Mouse (Mus musculus) spleen, adult 10 weeks (tissue): ENCODE measurements around the gene Rab8a. TPM values are rescaled to one million over a fixed set of nuclear protein-coding genes. Genes with fewer than 3 reads are reported as not detected.

Experiments
- polyA plus RNA-seq: library from polyadenylated mRNA; stranded (reverse); fragments of 350-450 nt; fragmentation: Illumina TruSeq; extraction: RNeasy Lipid Tissue Mini Kit (QIAGEN cat#74804); gene quantifications from one replicate; pipeline ENCODE4 v1.2.3, GENCODE M21; 2015; ENCODE audit warnings: low replicate concordance; ENCODE audit not compliant: insufficient read depth

Rab8a gene
- polyA plus RNA-seq: 177 TPM

DNA sequence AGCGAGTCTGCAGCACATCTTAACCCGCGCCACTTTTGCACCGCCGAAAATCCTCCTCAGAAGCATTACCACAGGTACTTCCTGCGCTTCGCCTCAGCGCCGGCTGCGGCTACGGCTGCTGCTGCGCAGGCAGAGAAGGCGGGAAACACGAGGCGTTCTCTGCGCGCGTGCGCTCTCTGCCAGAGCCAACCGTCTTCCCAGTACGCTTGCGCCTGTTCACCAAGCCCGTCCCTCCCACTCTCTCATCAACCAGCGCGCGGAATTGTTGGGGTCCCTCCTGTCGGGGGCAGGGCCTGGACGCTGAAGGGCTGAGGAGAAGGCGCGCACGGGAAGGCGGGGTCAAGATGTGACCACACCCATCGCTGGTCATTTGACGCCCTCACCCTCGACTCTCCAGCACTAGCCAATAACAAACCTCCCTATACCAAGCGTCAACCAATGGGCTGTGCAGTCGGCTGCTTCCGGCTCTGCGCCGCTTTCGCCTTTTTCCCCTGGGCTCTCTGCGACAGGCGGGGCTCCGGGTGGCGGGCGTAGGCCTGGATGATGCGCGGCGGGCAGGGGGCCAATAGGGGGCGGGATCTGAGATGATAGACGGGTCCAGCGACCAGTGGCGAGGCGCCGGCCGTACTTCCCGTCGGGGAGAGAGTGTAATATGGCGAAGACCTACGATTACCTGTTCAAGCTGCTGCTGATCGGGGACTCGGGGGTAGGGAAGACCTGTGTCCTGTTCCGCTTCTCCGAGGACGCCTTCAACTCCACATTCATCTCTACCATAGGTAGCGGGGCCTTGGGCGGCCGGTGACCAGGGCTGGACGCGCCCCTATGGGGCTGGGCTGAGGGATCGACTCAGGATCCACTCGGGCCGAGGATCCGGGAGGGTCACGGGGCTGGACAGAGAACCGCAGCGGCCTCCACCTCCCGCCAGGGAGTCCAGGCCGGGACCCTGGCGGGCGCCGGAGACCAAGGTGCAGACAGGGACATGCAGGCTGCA, at the start of gene Rab8a:
TSS of gene Rab8a (plus strand) at position 494 of the 991 bp plus-strand sequence.

DNA sequence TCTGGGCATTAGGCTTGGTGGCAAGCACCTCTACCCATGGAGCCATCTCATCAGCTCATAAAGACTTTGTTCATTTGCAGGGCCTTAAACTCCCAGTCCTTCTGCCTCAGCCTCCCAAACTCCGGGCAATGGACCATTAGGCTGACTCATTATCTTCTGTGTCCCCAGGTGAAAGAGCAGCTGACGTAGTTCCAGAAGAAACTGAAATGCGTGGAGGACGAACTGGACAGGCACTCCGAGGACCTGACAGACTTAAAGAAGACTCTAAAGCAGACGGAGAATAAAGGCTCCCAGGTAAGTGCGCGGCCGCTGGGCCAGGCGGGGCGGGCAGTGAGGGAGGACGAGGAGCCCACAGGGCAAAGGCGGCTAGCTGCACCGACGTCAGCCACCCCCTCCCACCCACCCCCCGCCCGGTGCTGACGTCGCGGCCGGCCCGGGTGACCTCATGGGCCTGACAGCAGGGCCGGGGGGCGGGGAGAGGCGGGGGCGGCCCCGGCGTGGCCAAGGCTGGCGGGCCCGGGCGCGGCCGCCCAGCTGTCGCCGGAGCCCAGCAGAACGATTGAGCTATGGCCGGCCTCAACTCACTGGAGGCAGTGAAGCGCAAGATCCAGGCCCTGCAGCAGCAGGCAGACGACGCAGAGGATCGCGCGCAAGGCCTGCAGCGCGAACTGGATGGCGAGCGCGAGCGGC, 26.1 kb upstream of the Rab8a start, which contains the start of gene Tpm4:
TSS of gene Tpm4 (plus strand) at position 220 of the 690 bp plus-strand sequence.

DNA sequence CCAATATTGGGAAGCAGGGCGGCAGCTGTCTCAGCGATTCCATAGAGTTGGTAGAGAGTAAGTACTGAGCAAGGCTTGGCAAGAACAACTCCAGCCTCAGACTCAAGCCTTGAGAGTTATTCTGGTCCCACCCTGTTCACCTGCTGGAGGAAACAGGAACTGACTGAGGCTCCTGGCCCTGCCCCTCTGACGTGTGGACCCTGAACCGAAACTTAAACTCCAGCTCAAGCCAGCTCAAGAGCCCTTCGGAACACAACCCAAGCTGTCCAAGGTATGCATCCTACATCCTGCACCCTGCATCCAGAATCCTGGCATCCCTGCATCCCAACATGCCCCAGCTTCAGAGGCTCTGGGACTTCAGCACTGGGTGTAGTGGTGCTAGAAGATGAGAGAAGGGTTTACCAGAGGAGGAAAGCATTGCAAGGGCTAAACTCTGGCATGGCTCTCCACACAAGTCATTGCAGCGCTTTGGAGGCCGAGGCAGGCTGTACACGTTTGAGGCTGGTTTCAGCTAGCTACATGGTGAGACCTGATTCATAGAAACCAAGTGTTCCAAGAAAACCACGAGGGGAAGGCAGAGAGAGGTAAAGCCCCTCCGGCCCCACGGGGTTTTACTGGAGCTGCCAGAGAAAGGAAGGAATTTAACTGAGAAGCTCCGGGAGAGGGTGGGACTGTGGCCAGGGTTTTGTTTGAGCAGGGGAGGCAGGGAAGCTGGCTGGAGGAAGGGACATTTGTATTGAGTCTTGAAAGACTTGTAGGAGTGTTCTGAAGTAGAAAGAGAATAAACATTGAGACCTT, 28.6 kb downstream of the Rab8a start, which contains the start of gene Hsh2d:
TSS of gene Hsh2d (plus strand) at position 222 of the 798 bp plus-strand sequence.

GRCm38 (mm10) chr8:72212751-72213150, 51.8 kb downstream of the Rab8a start, which contains the start of gene Cib3:
TSS of gene Cib3 (minus strand) at chr8:72212837.

GRCm38 (mm10) chr8:72213536-72213935, 52.5 kb downstream of the Rab8a start, which contains the start of gene Gm11034:
TSS of gene Gm11034 (minus strand) at chr8:72213636.

DNA sequence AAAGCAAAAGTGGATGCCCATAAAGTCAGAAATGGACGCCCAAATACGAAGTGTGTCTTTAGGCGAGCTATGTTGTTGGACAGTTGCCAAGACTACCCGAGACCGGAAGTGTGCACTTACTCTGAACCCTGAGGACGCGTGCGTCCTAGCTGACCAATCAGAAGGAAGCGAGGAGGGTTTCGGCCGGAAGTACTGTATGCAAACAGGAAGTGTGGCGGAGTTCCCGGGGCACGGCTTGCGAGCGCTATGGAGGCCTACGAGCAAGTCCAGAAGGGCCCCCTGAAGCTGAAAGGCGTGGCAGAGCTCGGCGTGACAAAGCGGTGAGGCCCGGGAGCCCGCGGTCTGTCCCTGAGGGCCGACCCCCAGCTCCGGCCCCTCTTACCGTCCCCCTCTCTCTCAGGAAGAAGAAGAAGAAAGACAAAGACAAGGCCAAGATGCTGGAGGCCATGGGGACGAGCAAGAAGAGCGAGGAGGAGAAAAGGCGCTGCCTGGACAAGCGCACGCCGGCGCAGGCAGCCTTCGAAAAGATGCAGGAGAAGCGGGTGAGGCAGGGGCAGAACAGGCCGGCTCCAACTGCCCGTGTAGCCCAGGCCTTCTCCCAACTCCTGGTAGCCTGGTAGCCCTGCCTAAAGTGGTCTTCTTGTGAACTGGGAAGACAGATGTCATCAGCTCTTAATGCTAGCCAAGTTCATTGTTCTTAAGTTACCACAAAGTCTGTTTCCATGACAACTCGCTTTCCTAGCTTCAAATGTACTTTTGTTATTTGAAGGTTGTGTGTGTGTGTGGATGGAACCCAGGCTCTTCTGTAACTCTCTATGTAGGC, 58.8 kb downstream of the Rab8a start, which contains the start of gene Fam32a:
TSS of gene Fam32a (plus strand) at position 190 of the 823 bp plus-strand sequence.

Other genes with a start within 250 kb of the Rab8a start
- gene Zfp961, start 210.2 kb upstream of the Rab8a start, polyA plus RNA-seq: 56.0 TPM
- 35.6 TPM for gene Cyp4f18, start 151.6 kb upstream of the Rab8a start, polyA plus RNA-seq
- 0.08 TPM for gene Olfr372, start 120.0 kb upstream of the Rab8a start, polyA plus RNA-seq
- gene Olfr373, start 78.0 kb upstream of the Rab8a start, polyA plus RNA-seq: not detected
- 0.10 TPM for gene Olfr374, start 54.2 kb upstream of the Rab8a start, polyA plus RNA-seq
- 486 TPM for gene Tpm4, start 26.2 kb upstream of the Rab8a start, polyA plus RNA-seq
- 26.3 TPM for gene Hsh2d, start 28.4 kb downstream of the Rab8a start, polyA plus RNA-seq
- gene Cib3, start 51.6 kb downstream of the Rab8a start, polyA plus RNA-seq: 0.79 TPM
- not detected for gene Gm11034, start 52.4 kb downstream of the Rab8a start, polyA plus RNA-seq
- 74.4 TPM for gene Fam32a, start 58.5 kb downstream of the Rab8a start, polyA plus RNA-seq
- 94.1 TPM for gene Ap1m1, start 78.8 kb downstream of the Rab8a start, polyA plus RNA-seq
- 4.5 TPM for gene Gm10282, start 144.1 kb downstream of the Rab8a start, polyA plus RNA-seq
- gene Klf2, start 157.8 kb downstream of the Rab8a start, polyA plus RNA-seq: 88.1 TPM